Mouse (Mus musculus): ENCODE results near the gene Acot8.
"Not testable (repeated sequence)": the region's sequence is repeated elsewhere in the genome, so short reads cannot be mapped to it uniquely, and the experiment has no call there.

DNA sequence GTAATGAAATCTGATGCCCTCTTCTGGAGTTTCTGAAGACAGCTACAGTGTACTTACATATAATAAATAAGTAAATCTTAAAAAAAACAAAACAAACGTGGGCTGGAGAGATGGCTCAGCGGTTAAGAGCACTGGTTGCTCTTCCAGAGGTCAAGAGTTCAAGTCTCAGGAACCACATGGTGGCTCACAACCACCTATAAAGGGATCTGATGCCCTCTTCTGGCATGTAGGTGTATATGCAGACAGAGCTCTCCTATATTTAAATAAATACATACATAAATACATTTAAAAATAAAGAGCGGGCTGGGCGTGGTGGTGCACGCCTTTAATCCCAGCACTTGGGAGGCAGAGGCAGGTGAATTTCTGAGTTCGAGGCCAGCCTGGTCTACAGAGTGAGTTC, 6.1 kb downstream of the Acot8 start:
- TF ChIP-seq HCFC1 (IDR thresholded peaks at IDR 0.05; ENCODE audit: borderline replicate concordance, insufficient read depth, low read length); ZNF384 (IDR thresholded peaks at IDR 0.05; ENCODE audit: low read depth, low read length); ZC3H11A (IDR thresholded peaks at IDR 0.05; ENCODE audit: borderline replicate concordance, low read depth, low read length): not testable (repeated sequence)

Data from ES-E14 (cell line).